Mouse (Mus musculus) liver, embryonic 11.5 days (tissue): ENCODE data around the gene Pola2. TPM values are rescaled to one million over a fixed set of nuclear protein-coding genes. Genes with fewer than 3 reads are reported as not detected.

Experiments
- ATAC-seq: fragments of 200-750 bp; cut with Nextera tagmentation; replicated peaks from 2 replicates; pipeline ENCODE4 v1.8.0; 2017; ENCODE audit warnings: moderate number of reproducible peaks, mild to moderate bottlenecking, moderate TSS enrichment, moderate library complexity; ENCODE audit not compliant: low FRiP score
- DNase-seq: peaks from one replicate; pipeline ENCODE4 v3.0.0-alpha.2; 2017; ENCODE audit warnings: low spot score
- H3K27ac ChIP-seq: fragments of 300-500 bp; sonication (generic); 2 replicates; pipeline ENCODE4 v1.5.1; 2014; ENCODE audit warnings: mild to moderate bottlenecking, low read depth, low read length, control low read depth
- H3K27me3 ChIP-seq: fragments of 300-500 bp; sonication (generic); replicated peaks from 2 replicates; pipeline ENCODE4 v1.6.1; 2014; ENCODE audit warnings: low read length, mixed read lengths; ENCODE audit not compliant: control insufficient read depth, insufficient read depth
- H3K36me3 ChIP-seq: fragments of 300-500 bp; sonication (generic); 2 replicates; pipeline ENCODE4 v1.6.1; 2014; ENCODE audit warnings: mild to moderate bottlenecking, low read length, moderate library complexity, mixed read lengths; ENCODE audit not compliant: control insufficient read depth, insufficient read depth
- H3K4me1 ChIP-seq: fragments of 300-500 bp; sonication (generic); replicated peaks from 2 replicates; pipeline ENCODE4 v1.6.1; 2014; ENCODE audit warnings: low read length, mixed read lengths; ENCODE audit not compliant: control insufficient read depth, insufficient read depth
- H3K4me2 ChIP-seq: fragments of 300-500 bp; sonication (generic); 2 replicates; pipeline ENCODE4 v1.6.1; 2014; ENCODE audit warnings: mild to moderate bottlenecking, control low read depth, moderate library complexity
- H3K4me3 ChIP-seq: fragments of 300-500 bp; sonication (generic); 2 replicates; pipeline ENCODE4 v1.5.1; 2014; ENCODE audit warnings: low read depth, low read length, control low read depth
- H3K9ac ChIP-seq: fragments of 300-500 bp; sonication (generic); 2 replicates; pipeline ENCODE4 v1.6.1; 2014; ENCODE audit warnings: low read depth, low read length, control low read depth
- H3K9me3 ChIP-seq: fragments of 300-500 bp; sonication (generic); 2 replicates; pipeline ENCODE4 v1.6.1; 2016; ENCODE audit warnings: low read length, inconsistent platforms, mixed read lengths; ENCODE audit not compliant: control insufficient read depth
- WGBS: fragments of 180-500 bp; shearing (Covaris S2); extraction: QIAGEN DNeasy Blood & Tissue Kit; methylation state at CpG from one replicate; pipeline ENCODE4 v1.1.7; 2014; 5-methylcytosine and 5-hydroxymethylcytosine counted together
- polyA plus RNA-seq: library from polyadenylated mRNA; unstranded; fragments of >200 nt; fragmentation: Nextera tagmentation; extraction: Ambion mirVana; gene quantifications from 2 replicates; pipeline ENCODE4 v1.2.1, GENCODE M21; 2014

The Pola2 gene
- polyA plus RNA-seq, 1 experiment from 2014 or later, result 131 TPM

- no peaks in the 10 kb centered on the region for H3K27me3 ChIP-seq
- H3K4me3 ChIP-seq, result peak within 1 kb of the TSS; percentile 98
- ATAC-seq (peak; percentile 33), DNase-seq (no peak)
- WGBS, result 12% methylated on average over 13 of the region's 13 CpGs
- H3K4me2 ChIP-seq, result peak within 1 kb of the TSS; percentile 69
- H3K36me3 ChIP-seq, result peaks cover 10% of the 10 kb centered on the region
- peak within 1 kb of the TSS; percentile 94 for H3K9ac ChIP-seq
- no peaks in the 10 kb centered on the region for H3K9me3 ChIP-seq
- peak within 1 kb of the TSS; percentile 73 for H3K27ac ChIP-seq
- peaks cover 34% of the 10 kb centered on the region for H3K4me1 ChIP-seq
Measured at GRCm38 (mm10) chr19:5913007-5913719, 50.8 kb downstream of the Pola2 start, which contains the start of gene Dpf2. Dpf2 (minus strand) TSS chr19:5913010.

- Histone ChIP-seq H3K27me3 (no peaks in the 10 kb centered on the region), H3K4me1 (peaks cover 34% of the 10 kb centered on the region), H3K9me3 (no peaks in the 10 kb centered on the region), H3K36me3 (peaks cover 5% of the 10 kb centered on the region), H3K27ac (peak overlapping the region; percentile 73), H3K4me2 (peak overlapping the region; percentile 69), H3K4me3 (peak overlapping the region; percentile 98), H3K9ac (peak overlapping the region; percentile 94)
- peak; percentile 95 for ATAC-seq
- DNase-seq, result peak; percentile 99
- under 1% methylated on average over 59 of the region's 59 CpGs for WGBS
Measured at GRCm38 (mm10) chr19:5912103-5913006, 51.6 kb downstream of the Pola2 start.

GRCm38 (mm10) chr19:5911430-5912102, 52.4 kb downstream of the Pola2 start:
- Histone ChIP-seq H3K4me1 (peaks cover 34% of the 10 kb centered on the region), H3K4me3 (peak overlapping the region; percentile 98), H3K9ac (peak overlapping the region; percentile 94), H3K27ac (peak overlapping the region; percentile 73; the same call in 1 of the 2 replicates), H3K27me3 (no peaks in the 10 kb centered on the region), H3K36me3 (peaks cover 4% of the 10 kb centered on the region; the same call in 1 of the 2 replicates), H3K4me2 (peak overlapping the region; percentile 69), H3K9me3 (no peaks in the 10 kb centered on the region)
- DNase-seq, result no peak
- 4% methylated on average over 14 of the region's 14 CpGs for WGBS
- no peak for ATAC-seq

- no peak overlapping the region for H3K9ac ChIP-seq
- DNase-seq, result no peak
- peak overlapping the region; percentile 69 for H3K4me2 ChIP-seq
- WGBS, result 61% methylated on average over 6 of the region's 6 CpGs
- H3K4me1 ChIP-seq, result peaks cover 34% of the 10 kb centered on the region
- H3K27me3 ChIP-seq, result no peaks in the 10 kb centered on the region
- no peaks in the 10 kb centered on the region for H3K9me3 ChIP-seq
- no peak overlapping the region for H3K27ac ChIP-seq
- peak overlapping the region; percentile 98 for H3K4me3 ChIP-seq
- peaks cover 14% of the 10 kb centered on the region for H3K36me3 ChIP-seq
- no peak for ATAC-seq
Measured at GRCm38 (mm10) chr19:5910221-5910620, 53.8 kb downstream of the Pola2 start.

GRCm38 (mm10) chr19:5907275-5907674, 56.7 kb downstream of the Pola2 start:
- Histone ChIP-seq H3K27me3 (no peaks in the 10 kb centered on the region), H3K36me3 (peaks cover 43% of the 10 kb centered on the region), H3K9me3 (no peaks in the 10 kb centered on the region), H3K4me2 (no peak overlapping the region), H3K9ac (no peak overlapping the region), H3K4me3 (no peak overlapping the region), H3K4me1 (peaks cover 21% of the 10 kb centered on the region), H3K27ac (no peak overlapping the region; the same call in 1 of the 2 replicates)
- DNase-seq (no peak), ATAC-seq (no peak)
- 94% methylated on average over 3 of the region's 3 CpGs for WGBS

GRCm38 (mm10) chr19:5894002-5894678, 69.9 kb downstream of the Pola2 start, which contains the start of gene Tigd3:
Tigd3 (minus strand) TSS chr19:5894149.
- H3K27ac ChIP-seq, result peak within 1 kb of the TSS; percentile 63; the same call in 1 of the 2 replicates
- peaks cover 25% of the 10 kb centered on the region for H3K36me3 ChIP-seq
- H3K27me3 ChIP-seq, result no peaks in the 10 kb centered on the region
- ATAC-seq (peak; percentile 95), DNase-seq (peak; percentile 94)
- peak within 1 kb of the TSS; percentile 66 for H3K4me3 ChIP-seq
- peaks cover 8% of the 10 kb centered on the region for H3K4me1 ChIP-seq
- peak within 1 kb of the TSS; percentile 79 for H3K9ac ChIP-seq
- peak within 1 kb of the TSS; percentile 92 for H3K4me2 ChIP-seq
- WGBS, result 3% methylated on average over 36 of the region's 36 CpGs
- no peaks in the 10 kb centered on the region for H3K9me3 ChIP-seq

GRCm38 (mm10) chr19:5893282-5894001, 70.6 kb downstream of the Pola2 start:
- Histone ChIP-seq H3K27ac (peak overlapping the region; percentile 63; the same call in 1 of the 2 replicates), H3K36me3 (peaks cover 21% of the 10 kb centered on the region), H3K27me3 (no peaks in the 10 kb centered on the region), H3K4me3 (peak overlapping the region; percentile 66), H3K9me3 (no peaks in the 10 kb centered on the region), H3K4me2 (peak overlapping the region; percentile 92), H3K9ac (peak overlapping the region; percentile 79), H3K4me1 (peaks cover 8% of the 10 kb centered on the region)
- ATAC-seq, result peak; percentile 56
- DNase-seq, result no peak
- 11% methylated on average over 31 of the region's 31 CpGs for WGBS
